Mouse (Mus musculus) liver, postnatal 0 days (tissue): ENCODE measurements around the gene Timp3. TPM values are rescaled to one million over a fixed set of nuclear protein-coding genes. Genes with fewer than 3 reads are reported as not detected.
A peak's percentile ranks its signal among the peaks of the same experiment; 100 is the strongest.

ENCODE experiments used
- ATAC-seq: fragments of 200-750 bp; cut with Nextera tagmentation; 2 replicates; pipeline ENCODE4 v1.8.0; 2017; ENCODE audit warnings: mild to moderate bottlenecking, moderate library complexity
- DNase-seq: peaks from one replicate; pipeline ENCODE4 v3.0.0-alpha.2; 2016
- H3K27ac ChIP-seq: fragments of 300-500 bp; sonication (generic); 2 replicates; pipeline ENCODE4 v1.5.1; 2014; ENCODE audit warnings: antibody characterized with exemption, moderate library complexity, mild to moderate bottlenecking, low read depth
- H3K27me3 ChIP-seq: fragments of 300-500 bp; sonication (generic); 2 replicates; pipeline ENCODE4 v1.6.1; 2014; ENCODE audit warnings: low read length, control low read depth, mixed read lengths; ENCODE audit not compliant: insufficient read depth
- H3K36me3 ChIP-seq: fragments of 300-500 bp; sonication (generic); replicated peaks from 2 replicates; pipeline ENCODE4 v1.6.1; 2014; ENCODE audit warnings: mild to moderate bottlenecking, control low read depth, low read length, moderate library complexity, mixed read lengths; ENCODE audit not compliant: insufficient read depth
- H3K4me1 ChIP-seq: fragments of 300-500 bp; sonication (generic); 2 replicates; pipeline ENCODE4 v1.6.1; 2014; ENCODE audit warnings: antibody characterized with exemption, mild to moderate bottlenecking, control low read depth; ENCODE audit not compliant: insufficient read depth
- H3K4me2 ChIP-seq: fragments of 300-500 bp; sonication (generic); 2 replicates; pipeline ENCODE4 v1.6.1; 2014; ENCODE audit warnings: low read depth, mild to moderate bottlenecking, low read length, moderate library complexity, mixed read lengths
- H3K4me3 ChIP-seq: fragments of 300-500 bp; sonication (generic); 2 replicates; pipeline ENCODE4 v1.5.1; 2014; ENCODE audit warnings: low read depth, low read length
- H3K9ac ChIP-seq: fragments of 300-500 bp; sonication (generic); replicated peaks from 2 replicates; pipeline ENCODE4 v1.6.1; 2014; ENCODE audit warnings: mild to moderate bottlenecking, moderate library complexity
- H3K9me3 ChIP-seq: fragments of 300-500 bp; sonication (generic); 2 replicates; pipeline ENCODE4 v1.6.1; 2016; ENCODE audit warnings: mild to moderate bottlenecking, control low read depth, low read length, mixed read lengths
- CTCF ChIP-seq: sonication (generic); IDR thresholded peaks from 2 replicates; pipeline ENCODE4 v1.5.1; 2016; ENCODE audit warnings: antibody characterized with exemption, low read depth
- EP300 ChIP-seq: IDR thresholded peaks from 2 replicates; pipeline ENCODE4 v1.6.1; 2016; ENCODE audit warnings: antibody characterized with exemption, low read depth, mild to moderate bottlenecking
- WGBS: fragments of 180-500 bp; shearing (Covaris S2); extraction: QIAGEN DNeasy Blood & Tissue Kit; methylation state at CpG from one replicate; pipeline ENCODE4 v1.1.7; 2014; ENCODE audit not compliant: insufficient replicate concordance; 5-methylcytosine and 5-hydroxymethylcytosine counted together
- polyA plus RNA-seq: library from polyadenylated mRNA; unstranded; fragments of >200 nt; fragmentation: Nextera tagmentation; extraction: Ambion mirVana; gene quantifications from 2 replicates; pipeline ENCODE4 v1.2.1, GENCODE M21; 2015

The Timp3 gene
- 6.4 and 7.9 TPM in 2 replicates for polyA plus RNA-seq

DNA sequence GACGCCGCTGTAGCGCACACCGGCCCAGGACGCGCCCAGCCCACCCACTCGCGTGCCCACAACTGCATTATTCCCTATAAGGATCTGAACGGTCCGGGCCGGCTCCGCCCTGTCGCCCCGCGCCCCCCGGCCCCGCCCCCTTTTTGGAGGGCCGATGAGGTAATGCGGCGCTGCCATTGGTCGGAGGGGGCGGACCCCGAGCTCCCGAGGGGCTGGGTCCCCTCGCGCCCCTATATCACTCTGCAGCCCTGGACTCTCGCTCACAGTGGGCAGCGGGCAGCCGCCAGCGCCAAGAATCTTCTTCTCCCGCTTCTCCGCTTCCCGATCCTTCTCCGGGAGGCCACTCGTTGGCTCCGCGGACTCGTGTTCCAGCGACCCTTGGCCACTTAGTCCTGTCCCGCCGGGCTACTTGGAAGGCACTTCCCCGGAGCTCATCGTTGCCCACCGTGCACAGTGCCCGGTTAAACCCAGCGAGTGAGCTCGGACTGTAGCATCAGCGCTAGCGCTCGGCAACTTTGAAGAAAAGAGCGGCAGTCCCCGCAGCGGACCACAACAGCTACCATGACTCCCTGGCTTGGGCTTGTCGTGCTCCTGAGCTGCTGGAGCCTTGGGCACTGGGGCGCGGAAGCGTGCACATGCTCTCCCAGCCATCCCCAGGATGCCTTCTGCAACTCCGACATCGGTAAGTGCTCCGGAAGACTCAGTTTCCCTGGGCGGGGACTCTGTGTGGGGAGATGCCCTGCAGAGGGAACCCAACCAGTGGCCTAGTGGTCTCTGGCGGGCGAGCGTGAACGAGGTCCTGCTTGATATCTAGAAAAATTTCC lies at the start of gene Timp3:
Gene Timp3, plus strand, starts transcription at position 80 of the 824 bp plus-strand sequence.
- Histone ChIP-seq H3K36me3 (no peaks in the 10 kb centered on the region), H3K4me1 (peaks cover 16% of the 10 kb centered on the region), H3K4me2 (peak within 1 kb of the TSS; percentile 78), H3K9ac (peak within 1 kb of the TSS; percentile 60), H3K4me3 (peak within 1 kb of the TSS; percentile 53), H3K27ac (peak within 1 kb of the TSS; percentile 11; the same call in 1 of the 2 replicates), H3K9me3 (no peaks in the 10 kb centered on the region), H3K27me3 (peaks cover 24% of the 10 kb centered on the region)
- ATAC-seq (peak; percentile 44), DNase-seq (peak; percentile 55)
- WGBS, result 1% methylated on average over 63 of the region's 65 CpGs
- TF ChIP-seq CTCF, result no peak
- TF ChIP-seq EP300, result no peak

DNA sequence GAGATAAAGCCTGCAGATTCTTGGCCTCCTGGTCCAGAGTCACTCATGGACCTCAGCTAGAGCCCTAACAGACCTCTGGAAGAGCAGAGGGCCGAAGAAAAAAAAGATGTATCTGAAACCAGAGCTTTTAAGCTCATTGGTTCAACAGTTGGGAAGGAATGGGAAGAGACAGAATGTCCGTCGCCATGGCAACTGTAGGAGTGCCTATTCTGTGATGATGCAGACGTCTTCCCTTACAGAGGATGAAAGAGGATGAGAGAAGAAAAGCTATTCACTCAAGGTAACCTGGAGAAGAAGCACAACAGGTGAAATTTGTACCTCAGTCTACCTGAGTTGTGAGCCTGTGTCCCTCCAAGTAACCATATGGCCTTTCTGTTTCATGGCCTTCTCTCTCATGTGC lies 44.0 kb upstream of the Timp3 start:
- H3K4me3 ChIP-seq, result no peak overlapping the region
- H3K4me2 ChIP-seq, result no peak overlapping the region
- no peaks in the 10 kb centered on the region for H3K36me3 ChIP-seq
- H3K27me3 ChIP-seq, result no peaks in the 10 kb centered on the region
- no peak overlapping the region for H3K9ac ChIP-seq
- 63% methylated on average over 4 of the region's 4 CpGs for WGBS
- TF ChIP-seq CTCF, result no peak
- no peak for TF ChIP-seq EP300
- DNase-seq, result no peak
- H3K27ac ChIP-seq, result no peak overlapping the region
- H3K4me1 ChIP-seq, result no peaks in the 10 kb centered on the region
- no peak for ATAC-seq
- H3K9me3 ChIP-seq, result no peaks in the 10 kb centered on the region

DNA sequence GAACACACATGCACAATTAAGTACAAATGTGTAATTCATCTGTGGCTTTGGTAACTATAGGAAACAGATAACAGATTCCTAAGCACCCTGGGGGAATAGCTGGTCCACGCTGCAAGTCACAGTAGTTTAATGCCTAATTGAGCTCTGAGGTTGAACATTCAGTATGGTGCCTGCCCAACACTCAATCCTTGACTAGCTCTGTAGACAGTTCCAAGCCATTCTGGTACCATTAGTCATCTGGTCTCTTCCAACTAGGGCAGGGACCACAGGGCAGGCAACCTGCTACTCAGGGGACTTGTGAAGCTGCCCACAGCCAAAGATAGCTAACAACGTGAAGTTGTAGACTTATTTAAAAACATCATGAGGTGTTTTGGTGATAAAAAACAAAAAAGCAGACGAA lies 43.1 kb upstream of the Timp3 start:
- Histone ChIP-seq H3K4me3 (no peak overlapping the region), H3K27ac (no peak overlapping the region), H3K9ac (no peak overlapping the region), H3K9me3 (no peaks in the 10 kb centered on the region), H3K27me3 (no peaks in the 10 kb centered on the region), H3K4me1 (no peaks in the 10 kb centered on the region), H3K4me2 (no peak overlapping the region), H3K36me3 (no peaks in the 10 kb centered on the region)
- no peak for ATAC-seq
- TF ChIP-seq EP300 (no peak), CTCF (no peak)
- DNase-seq, result no peak
- 68% methylated on average over 3 of the region's 3 CpGs for WGBS

DNA sequence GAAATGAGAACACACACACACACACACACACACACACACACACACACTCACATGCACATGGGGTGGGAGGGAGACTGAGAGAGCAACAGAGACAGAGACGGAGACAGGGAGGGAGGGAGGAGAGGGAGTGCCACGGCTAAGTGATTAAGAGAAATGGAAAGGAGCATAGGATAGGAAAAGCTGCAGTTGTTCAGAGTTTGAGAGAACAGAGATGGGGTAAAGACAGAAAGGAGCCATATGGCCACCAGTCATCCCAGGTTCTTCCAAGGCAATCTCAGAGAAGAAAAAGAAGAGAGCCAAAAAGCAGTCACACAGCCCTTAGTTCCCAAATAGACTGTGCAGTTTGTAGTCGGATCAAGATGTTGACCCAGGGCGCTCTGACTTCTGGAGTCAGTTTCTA lies 42.1 kb upstream of the Timp3 start:
- WGBS, result 85% methylated on average over 4 of the region's 4 CpGs

DNA sequence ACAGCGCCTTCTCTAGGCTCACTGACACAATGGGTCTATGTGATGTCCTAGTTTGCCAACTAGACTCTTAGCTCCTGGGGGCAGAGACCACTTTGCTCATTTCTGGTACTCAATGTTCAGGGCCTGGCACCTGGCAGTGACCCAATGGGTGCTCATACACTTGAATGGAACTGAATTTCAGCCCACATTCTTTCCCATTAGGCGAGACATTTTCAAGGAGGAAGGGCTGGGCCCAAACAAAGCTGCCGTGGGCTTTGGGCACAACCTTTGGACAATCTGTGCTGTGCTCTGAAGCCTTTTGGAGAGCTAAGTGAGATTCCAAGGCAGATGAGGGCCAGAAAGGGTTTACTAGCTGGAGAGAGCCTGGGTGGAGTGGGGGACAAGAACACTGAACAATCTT lies 41.2 kb upstream of the Timp3 start:
- no peaks in the 10 kb centered on the region for H3K9me3 ChIP-seq
- no peaks in the 10 kb centered on the region for H3K36me3 ChIP-seq
- DNase-seq, result no peak
- WGBS, result 72% methylated on average over 3 of the region's 3 CpGs
- H3K9ac ChIP-seq, result no peak overlapping the region
- H3K4me1 ChIP-seq, result no peaks in the 10 kb centered on the region
- no peaks in the 10 kb centered on the region for H3K27me3 ChIP-seq
- H3K27ac ChIP-seq, result no peak overlapping the region
- TF ChIP-seq CTCF (no peak), EP300 (no peak)
- no peak for ATAC-seq
- H3K4me3 ChIP-seq, result no peak overlapping the region
- no peak overlapping the region for H3K4me2 ChIP-seq

More for the DNA sequence above, 42.1 kb upstream of the Timp3 start:
- no peak overlapping the region for H3K4me3 ChIP-seq
- no peak overlapping the region for H3K27ac ChIP-seq
- ATAC-seq (no peak), DNase-seq (no peak)
- no peak overlapping the region for H3K9ac ChIP-seq
- H3K27me3 ChIP-seq, result no peaks in the 10 kb centered on the region
- no peaks in the 10 kb centered on the region for H3K4me1 ChIP-seq
- no peaks in the 10 kb centered on the region for H3K9me3 ChIP-seq
- no peak for TF ChIP-seq CTCF
- H3K36me3 ChIP-seq, result no peaks in the 10 kb centered on the region
- H3K4me2 ChIP-seq, result no peak overlapping the region

DNA sequence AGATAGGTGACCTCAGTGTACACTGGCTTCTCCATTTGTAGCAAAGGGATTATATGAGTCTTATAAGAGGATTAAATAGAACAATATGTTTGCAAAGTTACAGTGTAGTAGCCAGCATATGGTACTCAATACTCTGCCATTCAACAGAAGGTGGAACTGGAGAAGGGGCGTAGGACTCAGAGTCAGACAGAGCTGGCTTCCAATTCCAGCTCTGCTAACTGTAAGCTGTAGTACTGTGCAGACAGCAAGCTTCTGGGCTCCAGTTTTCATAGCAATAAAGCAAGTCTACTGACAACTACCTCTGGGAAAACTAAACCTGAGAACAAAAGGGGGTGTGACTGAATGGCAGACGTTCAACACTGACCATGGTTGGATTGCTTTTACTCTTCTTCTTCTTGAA lies 38.4 kb upstream of the Timp3 start:
- Histone ChIP-seq H3K4me2 (no peak overlapping the region), H3K9ac (no peak overlapping the region), H3K36me3 (no peaks in the 10 kb centered on the region), H3K27ac (no peak overlapping the region), H3K4me1 (no peaks in the 10 kb centered on the region), H3K4me3 (no peak overlapping the region), H3K27me3 (no peaks in the 10 kb centered on the region), H3K9me3 (no peaks in the 10 kb centered on the region)
- TF ChIP-seq EP300 (no peak), CTCF (no peak)
- no peak for DNase-seq
- 73% methylated on average over 2 of the region's 2 CpGs for WGBS
- ATAC-seq, result no peak
